23 mouse cellular contexts compared by ENCODE assay signal in the genomic region with DNA sequence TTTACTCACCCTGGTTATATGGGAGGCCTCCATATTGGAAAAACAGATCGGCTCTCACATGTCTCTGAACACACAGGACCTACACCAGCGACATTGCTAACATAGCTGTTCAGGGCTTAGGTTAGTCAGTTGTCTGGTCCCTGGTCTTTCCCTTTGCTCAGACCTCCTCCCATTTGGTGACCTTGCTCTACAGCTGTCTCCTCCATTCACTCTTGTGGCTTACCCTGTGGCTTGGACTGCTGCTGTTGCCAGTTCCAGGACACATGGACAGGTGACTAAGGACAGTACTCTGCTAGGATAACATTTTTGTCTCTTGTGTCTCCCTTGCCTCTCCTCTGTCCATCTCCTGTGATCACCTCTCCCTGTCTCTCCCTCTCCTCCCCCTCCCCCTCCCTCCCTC. TPM values are rescaled to one million over a fixed set of nuclear protein-coding genes. Genes with fewer than 3 reads are reported as not detected.
"Had no signal": no experiment of that assay in that cellular context is flagged by ENCODE, and none has a peak within 500 bp of the region (broad histone marks: within the 10 kb centered on the region; RNA-seq: fewer than 3 reads in every experiment).

No protein-coding gene starts in this region.

- ATAC-seq: hindbrain, postnatal 0 days; liver, embryonic 12.5 days had no signal

- H3K9me3 ChIP-seq: heart, embryonic 13.5 days; heart, embryonic 15.5 days; hindbrain, embryonic 13.5 days; hindbrain, embryonic 15.5 days; limb, embryonic 13.5 days; limb, embryonic 15.5 days; liver, embryonic 12.5 days had no signal

- H3K4me2 ChIP-seq: heart, embryonic 11.5 days; heart, embryonic 13.5 days; heart, embryonic 15.5 days; hindbrain, embryonic 13.5 days; hindbrain, embryonic 15.5 days; limb, embryonic 13.5 days; limb, embryonic 15.5 days; liver, embryonic 12.5 days had no signal

- DNase-seq: gastrocnemius, postnatal 14 days; gastrocnemius, postnatal 36 days; heart, postnatal 14 days; kidney, adult 11 months; kidney, adult 2 months; kidney, adult 9 months; kidney, postnatal 10 days; kidney, postnatal 25 days; layer of hippocampus, adult 9-11 months; layer of hippocampus, postnatal 36 days; left cerebral cortex, postnatal 4 days had no signal

- H3K9ac ChIP-seq: heart, embryonic 13.5 days; heart, embryonic 15.5 days; hindbrain, embryonic 13.5 days; hindbrain, embryonic 15.5 days; limb, embryonic 13.5 days; limb, embryonic 15.5 days; liver, embryonic 12.5 days; liver, embryonic 14.5 days had no signal

- H3K4me3 ChIP-seq: heart, adult 2 months; heart, embryonic 13.5 days; heart, embryonic 15.5 days; hindbrain, embryonic 13.5 days; hindbrain, embryonic 15.5 days; limb, embryonic 13.5 days; limb, embryonic 15.5 days; liver, embryonic 12.5 days had no signal

- H3K4me1 ChIP-seq: hindbrain, embryonic 13.5 days; hindbrain, embryonic 15.5 days had no signal

- H3K27ac ChIP-seq: heart, embryonic 13.5 days; heart, embryonic 15.5 days; hindbrain, embryonic 13.5 days; hindbrain, embryonic 15.5 days; hindbrain, postnatal 0 days; limb, embryonic 13.5 days; limb, embryonic 15.5 days; liver, embryonic 12.5 days; liver, embryonic 14.5 days had no signal

- H3K36me3 ChIP-seq: heart, embryonic 13.5 days; heart, embryonic 15.5 days; hindbrain, embryonic 13.5 days; hindbrain, embryonic 15.5 days; limb, embryonic 13.5 days; limb, embryonic 15.5 days; liver, embryonic 12.5 days had no signal

- H3K27me3 ChIP-seq: heart, embryonic 13.5 days; heart, embryonic 15.5 days; hindbrain, embryonic 13.5 days; hindbrain, embryonic 15.5 days; limb, embryonic 13.5 days; limb, embryonic 15.5 days; liver, embryonic 12.5 days had no signal

RNA-seq across cellular contexts. Expression of gene Ccdc3, which starts 29.2 kb away (rescaled TPM):
- total RNA-seq: hematopoietic stem cell, adult 5-6 weeks had no signal
